Mouse (Mus musculus): ENCODE measurements around the gene Lrp2. TPM values are rescaled to one million over a fixed set of nuclear protein-coding genes. Genes with fewer than 3 reads are reported as not detected.

Lrp2 gene
- total and polyA plus RNA-seq, 2 experiments: 0.04 to 0.09 TPM

DNA sequence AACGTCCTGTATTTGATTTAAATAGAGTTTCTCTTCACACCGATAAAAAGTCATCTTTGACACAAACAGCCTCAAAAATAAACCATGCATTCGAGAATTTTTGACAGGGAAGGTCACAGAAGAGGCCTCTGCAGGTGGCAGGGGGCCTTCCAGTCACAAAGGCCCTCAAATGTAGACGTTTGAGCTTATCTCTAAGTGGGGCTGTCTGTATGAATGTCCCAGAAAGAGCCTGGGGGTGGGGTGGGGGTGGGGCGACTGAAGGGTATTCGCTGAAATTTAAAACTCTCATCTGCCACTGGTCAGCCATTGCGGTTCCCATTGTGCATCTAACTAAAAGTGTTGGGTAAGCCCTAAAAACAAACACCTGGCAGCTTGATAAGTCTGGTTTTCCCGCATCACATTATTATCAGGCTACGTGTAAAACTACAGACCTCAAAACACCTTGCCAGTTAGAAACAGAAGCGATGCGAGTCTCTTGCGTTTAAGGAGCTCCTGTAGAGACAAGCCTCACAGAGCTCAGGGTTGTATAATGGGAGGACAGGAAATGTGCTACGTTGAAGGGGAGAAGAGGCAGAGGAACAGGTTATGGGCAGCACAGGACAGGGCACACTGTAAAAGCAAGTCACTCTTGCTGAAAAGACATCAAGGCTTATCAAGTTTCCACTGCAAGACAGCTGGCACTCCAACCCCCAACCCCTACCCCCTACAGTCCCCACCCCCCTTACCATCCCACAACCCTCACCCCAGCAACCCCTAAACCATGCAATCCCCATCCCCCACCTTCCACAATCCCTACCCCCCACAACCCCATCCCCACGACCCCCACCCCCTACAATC lies 55.0 kb downstream of the Lrp2 start:
- Histone ChIP-seq H3K27me3 (ENCODE audit: control insufficient read depth, insufficient read depth, low read length) (no peaks in the 10 kb centered on the region), H3K79me2 (ENCODE audit: control insufficient read depth, insufficient read depth, low read length) (no peaks in the 10 kb centered on the region), H3K4me3 (ENCODE audit: insufficient read depth, low read depth, low read length) (no peak overlapping the region), H3K9ac (ENCODE audit: low read depth, low read length) (no peak overlapping the region), H3K27ac (replicated peaks; ENCODE audit: insufficient read depth, low read depth, low read length) (no peak overlapping the region), H3K36me3 (ENCODE audit: control insufficient read depth, insufficient read depth, low read length) (no peaks in the 10 kb centered on the region), H3K4me1 (ENCODE audit: control insufficient read depth, insufficient read depth, low read length) (no peaks in the 10 kb centered on the region)
- DNase-seq (ENCODE audit: extremely low read depth, low read depth, low spot score): no peak
- 36% methylated on average over 14 of the region's 14 CpGs for WGBS
- no peak for TF ChIP-seq CTCF (IDR thresholded peaks at IDR 0.05; ENCODE audit: low read depth, low read length)
- TF ChIP-seq POLR2A (IDR thresholded peaks at IDR 0.05; ENCODE audit: extremely low read depth, insufficient read depth, low read length): no peak

GRCm38 (mm10) chr2:69530126-69530525 lies 55.7 kb downstream of the Lrp2 start:
- no peak for DNase-seq (ENCODE audit: extremely low read depth, low read depth, low spot score)
- Histone ChIP-seq H3K4me3 (ENCODE audit: insufficient read depth, low read depth, low read length) (no peak overlapping the region), H3K36me3 (ENCODE audit: control insufficient read depth, insufficient read depth, low read length) (no peaks in the 10 kb centered on the region), H3K79me2 (ENCODE audit: control insufficient read depth, insufficient read depth, low read length) (no peaks in the 10 kb centered on the region), H3K4me1 (ENCODE audit: control insufficient read depth, insufficient read depth, low read length) (no peaks in the 10 kb centered on the region), H3K9ac (ENCODE audit: low read depth, low read length) (no peak overlapping the region), H3K27ac (replicated peaks; ENCODE audit: insufficient read depth, low read depth, low read length) (no peak overlapping the region), H3K27me3 (ENCODE audit: control insufficient read depth, insufficient read depth, low read length) (no peaks in the 10 kb centered on the region)
- 46% methylated on average over 5 of the region's 5 CpGs for WGBS
- TF ChIP-seq CTCF (IDR thresholded peaks at IDR 0.05; ENCODE audit: low read depth, low read length) (no peak), POLR2A (IDR thresholded peaks at IDR 0.05; ENCODE audit: extremely low read depth, insufficient read depth, low read length) (no peak)

DNA sequence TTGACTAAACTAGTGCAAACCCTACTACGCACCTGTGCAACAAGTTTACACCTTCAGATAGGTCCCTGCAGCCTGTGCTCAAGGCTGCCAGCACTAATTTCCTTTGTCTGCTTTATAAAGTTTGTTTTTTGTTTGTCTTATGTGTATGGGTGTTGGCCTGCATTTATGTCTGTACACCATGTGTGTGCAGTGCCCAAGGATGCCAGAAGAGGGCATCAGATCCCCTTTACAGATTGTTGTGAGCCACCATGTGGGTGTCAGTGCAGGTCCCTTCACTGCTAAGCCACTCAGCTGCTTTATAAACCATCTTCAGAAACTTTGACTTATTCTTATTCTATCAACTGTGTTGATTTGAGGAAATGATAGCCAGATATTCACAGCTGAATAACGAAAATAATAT lies 65.6 kb downstream of the Lrp2 start:
- no peak for DNase-seq (ENCODE audit: extremely low read depth, low read depth, low spot score)
- WGBS: 91% methylated on average over 2 of the region's 2 CpGs

GRCm38 (mm10) chr2:69518307-69518706 lies 67.6 kb downstream of the Lrp2 start:
- DNase-seq (ENCODE audit: extremely low read depth, low read depth, low spot score): no peak
- TF ChIP-seq POLR2A (IDR thresholded peaks at IDR 0.05; ENCODE audit: extremely low read depth, insufficient read depth, low read length): no peak
- 67% methylated on average over 7 of the region's 7 CpGs for WGBS
- no peaks in the 10 kb centered on the region for H3K4me1 ChIP-seq (ENCODE audit: control insufficient read depth, insufficient read depth, low read length)
- no peaks in the 10 kb centered on the region for H3K79me2 ChIP-seq (ENCODE audit: control insufficient read depth, insufficient read depth, low read length)
- no peak overlapping the region for H3K9ac ChIP-seq (ENCODE audit: low read depth, low read length)
- no peak overlapping the region for H3K4me3 ChIP-seq (ENCODE audit: insufficient read depth, low read depth, low read length)
- no peaks in the 10 kb centered on the region for H3K36me3 ChIP-seq (ENCODE audit: control insufficient read depth, insufficient read depth, low read length)
- no peak overlapping the region for H3K27ac ChIP-seq (replicated peaks; ENCODE audit: insufficient read depth, low read depth, low read length)
- H3K27me3 ChIP-seq (ENCODE audit: control insufficient read depth, insufficient read depth, low read length): no peaks in the 10 kb centered on the region

More for the DNA sequence above, 65.6 kb downstream of the Lrp2 start:
- no peak overlapping the region for H3K9ac ChIP-seq (ENCODE audit: low read depth, low read length)
- no peaks in the 10 kb centered on the region for H3K79me2 ChIP-seq (ENCODE audit: control insufficient read depth, insufficient read depth, low read length)
- H3K27ac ChIP-seq (replicated peaks; ENCODE audit: insufficient read depth, low read depth, low read length): no peak overlapping the region
- TF ChIP-seq POLR2A (IDR thresholded peaks at IDR 0.05; ENCODE audit: extremely low read depth, insufficient read depth, low read length): no peak
- no peak for TF ChIP-seq CTCF (IDR thresholded peaks at IDR 0.05; ENCODE audit: low read depth, low read length)
- H3K27me3 ChIP-seq (ENCODE audit: control insufficient read depth, insufficient read depth, low read length): no peaks in the 10 kb centered on the region
- H3K36me3 ChIP-seq (ENCODE audit: control insufficient read depth, insufficient read depth, low read length): no peaks in the 10 kb centered on the region
- H3K4me1 ChIP-seq (ENCODE audit: control insufficient read depth, insufficient read depth, low read length): no peaks in the 10 kb centered on the region
- no peak overlapping the region for H3K4me3 ChIP-seq (ENCODE audit: insufficient read depth, low read depth, low read length)

GRCm38 (mm10) chr2:69511766-69512165 lies 74.1 kb downstream of the Lrp2 start:
- no peaks in the 10 kb centered on the region for H3K36me3 ChIP-seq (ENCODE audit: control insufficient read depth, insufficient read depth, low read length)
- H3K27ac ChIP-seq (replicated peaks; ENCODE audit: insufficient read depth, low read depth, low read length): no peak overlapping the region
- no peak overlapping the region for H3K4me3 ChIP-seq (ENCODE audit: insufficient read depth, low read depth, low read length)
- no peak for DNase-seq (ENCODE audit: extremely low read depth, low read depth, low spot score)
- no peaks in the 10 kb centered on the region for H3K4me1 ChIP-seq (ENCODE audit: control insufficient read depth, insufficient read depth, low read length)
- H3K79me2 ChIP-seq (ENCODE audit: control insufficient read depth, insufficient read depth, low read length): no peaks in the 10 kb centered on the region
- TF ChIP-seq POLR2A (IDR thresholded peaks at IDR 0.05; ENCODE audit: extremely low read depth, insufficient read depth, low read length) (no peak), CTCF (IDR thresholded peaks at IDR 0.05; ENCODE audit: low read depth, low read length) (no peak)
- H3K27me3 ChIP-seq (ENCODE audit: control insufficient read depth, insufficient read depth, low read length): no peaks in the 10 kb centered on the region
- no peak overlapping the region for H3K9ac ChIP-seq (ENCODE audit: low read depth, low read length)
- WGBS: 88% methylated on average over 5 of the region's 5 CpGs

DNA sequence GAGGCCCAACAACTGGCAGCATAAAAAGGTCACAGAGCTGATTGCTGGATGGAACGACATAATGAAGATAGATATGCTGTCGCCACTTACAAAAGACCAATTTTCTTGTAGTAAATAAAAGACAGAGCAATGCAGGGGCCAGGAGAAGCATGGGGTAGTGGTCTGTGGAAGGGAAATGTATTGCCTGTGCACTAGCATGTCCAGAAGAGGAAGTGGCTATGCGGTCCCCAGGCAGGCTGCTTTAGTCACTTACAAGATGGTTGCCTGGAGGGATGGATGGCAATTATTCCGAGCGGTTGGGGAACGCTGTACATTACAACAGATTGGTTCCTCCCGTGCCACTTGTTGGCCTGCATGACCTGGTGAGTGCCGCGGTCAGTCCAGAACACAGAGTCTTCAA lies 85.5 kb downstream of the Lrp2 start:
- TF ChIP-seq CTCF (IDR thresholded peaks at IDR 0.05; ENCODE audit: low read depth, low read length) (no peak), POLR2A (IDR thresholded peaks at IDR 0.05; ENCODE audit: extremely low read depth, insufficient read depth, low read length) (no peak)
- 94% methylated on average over 9 of the region's 9 CpGs for WGBS
- no peaks in the 10 kb centered on the region for H3K4me1 ChIP-seq (ENCODE audit: control insufficient read depth, insufficient read depth, low read length)
- H3K27me3 ChIP-seq (ENCODE audit: control insufficient read depth, insufficient read depth, low read length): no peaks in the 10 kb centered on the region; the same call in 1 of the 2 replicates
- H3K4me3 ChIP-seq (ENCODE audit: insufficient read depth, low read depth, low read length): no peak overlapping the region
- no peaks in the 10 kb centered on the region for H3K36me3 ChIP-seq (ENCODE audit: control insufficient read depth, insufficient read depth, low read length)
- no peak for DNase-seq (ENCODE audit: extremely low read depth, low read depth, low spot score)
- no peak overlapping the region for H3K27ac ChIP-seq (replicated peaks; ENCODE audit: insufficient read depth, low read depth, low read length)
- no peak overlapping the region for H3K9ac ChIP-seq (ENCODE audit: low read depth, low read length)
- H3K79me2 ChIP-seq (ENCODE audit: control insufficient read depth, insufficient read depth, low read length): no peaks in the 10 kb centered on the region
